Mouse (Mus musculus) regulatory T cell (primary cell): Measurements from ENCODE around the gene Gm26602.
"Not testable (repeated sequence)": the region's sequence is repeated elsewhere in the genome, so short reads cannot be mapped to it uniquely, and the experiment has no call there.

Experiments used
- in situ Hi-C: fragments of 300-600 bp; cut with MboI, MseI; formaldehyde crosslinking; loops from one replicate; pipeline ENCODE4 v1.15.1; 2025; ENCODE audit warnings: high pct_unique_total_duplicates

The Gm26602 gene

GRCm38 (mm10) chr10:79884938-79885337 lies 25.7 kb upstream of the Gm26602 start:
- in situ Hi-C loops: not testable (repeated sequence)

- in situ Hi-C loops: no loop called here
Observed at GRCm38 (mm10) chr10:79886054-79886453, 24.6 kb upstream of the Gm26602 start, which contains the start of gene Elane. Gene Elane (plus strand): TSS chr10:79886247.

- in situ Hi-C loops: no loop called here
Observed at GRCm38 (mm10) chr10:79886611-79887010, 24.0 kb upstream of the Gm26602 start.

GRCm38 (mm10) chr10:79889386-79889785 lies 21.3 kb upstream of the Gm26602 start:
- in situ Hi-C loops: no loop called here

- in situ Hi-C loops: no loop called here
Observed at GRCm38 (mm10) chr10:79890670-79891069, 20.0 kb upstream of the Gm26602 start, which contains the start of gene Cfd. Gene Cfd (plus strand): TSS chr10:79890853.

- in situ Hi-C loops: not testable (repeated sequence)
Observed at GRCm38 (mm10) chr10:79892451-79893118, 18.1 kb upstream of the Gm26602 start.

GRCm38 (mm10) chr10:79896306-79896705 lies 14.3 kb upstream of the Gm26602 start:
- in situ Hi-C loops: loop anchor here (5.0 kb wide), 1 partner anchor 41 kb away; no protein-coding TSS in a partner anchor

- in situ Hi-C loops: loop anchor here (5.0 kb wide), 1 partner anchor 40 kb away; no protein-coding TSS in a partner anchor
Observed at GRCm38 (mm10) chr10:79896814-79897213, 13.8 kb upstream of the Gm26602 start.

GRCm38 (mm10) chr10:79897316-79898245 lies 13.1 kb upstream of the Gm26602 start:
- in situ Hi-C loops: loop anchor here (5.0 kb wide), 1 partner anchor 40 kb away; no protein-coding TSS in a partner anchor

GRCm38 (mm10) chr10:79900951-79901410 lies 9.7 kb upstream of the Gm26602 start:
- in situ Hi-C loops: no loop called here

- in situ Hi-C loops: no loop called here
Observed at GRCm38 (mm10) chr10:79906712-79907111, 3.9 kb upstream of the Gm26602 start.

GRCm38 (mm10) chr10:79907415-79907814 lies 3.2 kb upstream of the Gm26602 start:
- in situ Hi-C loops: no loop called here

- in situ Hi-C loops: no loop called here
Observed at GRCm38 (mm10) chr10:79908167-79909091, 2.2 kb upstream of the Gm26602 start, which contains the start of gene Med16. Gene Med16 (minus strand): TSS chr10:79908923.

GRCm38 (mm10) chr10:79909092-79909922 lies 1.3 kb upstream of the Gm26602 start:
- in situ Hi-C loops: no loop called here

GRCm38 (mm10) chr10:79912412-79912811 lies 1.8 kb downstream of the Gm26602 start:
- in situ Hi-C loops: no loop called here

- in situ Hi-C loops: no loop called here
Observed at GRCm38 (mm10) chr10:79914131-79914947, 3.7 kb downstream of the Gm26602 start.

- in situ Hi-C loops: no loop called here
Observed at GRCm38 (mm10) chr10:79914948-79915596, 4.4 kb downstream of the Gm26602 start.

GRCm38 (mm10) chr10:79916081-79916480 lies 5.4 kb downstream of the Gm26602 start:
- in situ Hi-C loops: no loop called here
